Mouse (Mus musculus): ENCODE measurements around the gene Plod2.

GRCm38 (mm10) chr9:92591482-92591881 lies 49.5 kb downstream of the Plod2 start:
- no peak for TF ChIP-seq CTCF (conservative IDR thresholded peaks at IDR 0.05 in 1 of 2, IDR thresholded peaks at IDR 0.05 in 1 of 2; ENCODE audit: low read depth in 2 of 2, low read length in 2 of 2)
- TF ChIP-seq POLR2A (IDR thresholded peaks at IDR 0.05; ENCODE audit: low read depth, low read length): no peak
- TF ChIP-seq POLR2AphosphoS2 (IDR thresholded peaks at IDR 0.05; ENCODE audit: low read depth, low read length): no peak
- no peak for TF ChIP-seq RAD21 (IDR thresholded peaks at IDR 0.05; ENCODE audit: low read depth, low read length)
- TF ChIP-seq MEF2A (IDR thresholded peaks at IDR 0.05; ENCODE audit: borderline replicate concordance, low read depth, low read length): peak; percentile 68; the same call in 1 of the 2 replicates
- TF ChIP-seq KAT2A (IDR thresholded peaks at IDR 0.05; ENCODE audit: insufficient replicate concordance, low read length): peak; percentile 74; the same call in 1 of the 2 replicates

Data from CH12.LX (cell line).